Mouse (Mus musculus) midbrain, embryonic 14.5 days (tissue): ENCODE measurements at regions not wholly inside any gene's neighbourhood (a gene's known extent, or its start where the extent isn't known, plus 50 kb on each side); places are given as distances from the start of the nearest gene placed in this dataset.

Experiments
- ATAC-seq: fragments of 200-750 bp; cut with Nextera tagmentation; 2 replicates; pipeline ENCODE4 v1.8.0; 2017; ENCODE audit warnings: moderate number of reproducible peaks, moderate library complexity; ENCODE audit not compliant: low FRiP score, low TSS enrichment
- DNase-seq: peaks from one replicate; pipeline ENCODE4 v3.0.0-alpha.2; 2015
- H3K27ac ChIP-seq: fragments of 300-500 bp; sonication (generic); replicated peaks from 2 replicates; pipeline ENCODE4 v1.5.1; 2014; ENCODE audit warnings: mild to moderate bottlenecking, low read depth, low read length, moderate library complexity
- H3K27me3 ChIP-seq: fragments of 300-500 bp; sonication (generic); 2 replicates; pipeline ENCODE4 v1.6.1; 2014; ENCODE audit warnings: low read length, control low read depth, mixed read lengths; ENCODE audit not compliant: control insufficient read depth, insufficient read depth
- H3K36me3 ChIP-seq: fragments of 300-500 bp; sonication (generic); 2 replicates; pipeline ENCODE4 v1.6.1; 2014; ENCODE audit warnings: low read length, control low read depth; ENCODE audit not compliant: control insufficient read depth, insufficient read depth
- H3K4me1 ChIP-seq: fragments of 300-500 bp; sonication (generic); 2 replicates; pipeline ENCODE4 v1.6.1; 2014; ENCODE audit warnings: mild to moderate bottlenecking, antibody characterized with exemption, low read length, control low read depth; ENCODE audit not compliant: control insufficient read depth, insufficient read depth
- H3K4me2 ChIP-seq: fragments of 300-500 bp; sonication (generic); 2 replicates; pipeline ENCODE4 v1.6.1; 2014; ENCODE audit warnings: mild to moderate bottlenecking, low read length, moderate library complexity
- H3K4me3 ChIP-seq: fragments of 300-500 bp; sonication (generic); replicated peaks from 2 replicates; pipeline ENCODE4 v1.5.1; 2014; ENCODE audit warnings: low read depth, low read length
- H3K9ac ChIP-seq: fragments of 300-500 bp; sonication (generic); replicated peaks from 2 replicates; pipeline ENCODE4 v1.6.1; 2014; ENCODE audit warnings: mild to moderate bottlenecking, low read length, moderate library complexity
- H3K9me3 ChIP-seq: fragments of 300-500 bp; sonication (generic); 2 replicates; pipeline ENCODE4 v1.6.1; 2016; ENCODE audit warnings: low read length, control low read depth, mixed read lengths; ENCODE audit not compliant: control insufficient read depth
- WGBS: fragments of 180-500 bp; shearing (Covaris S2); extraction: QIAGEN DNeasy Blood & Tissue Kit; methylation state at CpG from one replicate; pipeline ENCODE4 v1.1.7; 2014; 5-methylcytosine and 5-hydroxymethylcytosine counted together

DNA sequence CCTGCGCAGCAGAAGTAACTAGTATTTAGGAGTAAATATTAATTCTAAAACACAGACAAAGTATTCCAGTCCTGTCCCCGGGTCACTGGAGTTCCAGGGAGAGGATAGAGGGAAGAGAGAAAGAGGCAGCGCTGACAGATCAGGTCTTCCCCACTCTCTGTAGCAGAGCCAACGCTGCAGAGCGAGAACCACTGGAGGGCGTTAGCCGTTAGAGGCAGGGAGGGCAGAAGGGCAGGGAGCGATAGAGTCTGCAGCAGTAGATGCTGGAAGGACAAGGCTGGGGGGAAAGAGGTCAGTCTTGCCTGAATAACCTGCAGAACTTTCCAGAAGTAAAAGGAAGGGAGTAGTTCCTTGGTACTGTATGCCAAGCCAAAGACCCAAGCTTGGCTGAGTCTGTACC, 64.2 kb upstream of the Laptm4a start:
- no peaks in the 10 kb centered on the region for H3K9me3 ChIP-seq
- WGBS = 48% methylated on average over 8 of the region's 8 CpGs
- H3K36me3 ChIP-seq = no peaks in the 10 kb centered on the region
- no peak overlapping the region for H3K4me3 ChIP-seq
- H3K4me1 ChIP-seq = no peaks in the 10 kb centered on the region
- no peak overlapping the region for H3K4me2 ChIP-seq
- H3K27me3 ChIP-seq = no peaks in the 10 kb centered on the region
- H3K27ac ChIP-seq = no peak overlapping the region
- DNase-seq = no peak
- H3K9ac ChIP-seq = no peak overlapping the region
- ATAC-seq = no peak

DNA sequence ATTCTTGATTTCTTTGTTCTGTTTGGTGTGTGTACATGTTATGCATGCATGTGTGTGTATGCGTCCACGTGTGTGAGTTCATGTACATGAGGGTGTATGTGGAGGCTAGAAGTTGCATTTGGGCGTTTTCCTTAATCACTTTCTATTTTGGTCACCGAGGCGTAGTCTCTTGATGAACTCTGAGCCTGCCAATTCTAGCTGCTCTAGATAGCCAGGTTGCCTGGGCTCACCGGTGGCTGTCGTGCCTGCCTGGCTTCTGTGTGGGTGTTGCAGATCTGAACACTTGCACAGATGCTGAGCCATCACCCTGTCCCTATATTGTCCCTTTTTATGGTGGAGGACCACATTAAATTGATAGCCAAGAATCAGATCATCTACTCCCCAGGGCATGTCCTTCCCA, 62.7 kb upstream of the Laptm4a start:
- no peak overlapping the region for H3K9ac ChIP-seq
- H3K36me3 ChIP-seq = no peaks in the 10 kb centered on the region
- no peaks in the 10 kb centered on the region for H3K9me3 ChIP-seq
- no peak overlapping the region for H3K4me2 ChIP-seq
- H3K27ac ChIP-seq = no peak overlapping the region
- no peak for ATAC-seq
- H3K4me1 ChIP-seq = no peaks in the 10 kb centered on the region
- 89% methylated on average over 7 of the region's 7 CpGs for WGBS
- H3K27me3 ChIP-seq = no peaks in the 10 kb centered on the region
- no peak overlapping the region for H3K4me3 ChIP-seq
- DNase-seq = no peak

DNA sequence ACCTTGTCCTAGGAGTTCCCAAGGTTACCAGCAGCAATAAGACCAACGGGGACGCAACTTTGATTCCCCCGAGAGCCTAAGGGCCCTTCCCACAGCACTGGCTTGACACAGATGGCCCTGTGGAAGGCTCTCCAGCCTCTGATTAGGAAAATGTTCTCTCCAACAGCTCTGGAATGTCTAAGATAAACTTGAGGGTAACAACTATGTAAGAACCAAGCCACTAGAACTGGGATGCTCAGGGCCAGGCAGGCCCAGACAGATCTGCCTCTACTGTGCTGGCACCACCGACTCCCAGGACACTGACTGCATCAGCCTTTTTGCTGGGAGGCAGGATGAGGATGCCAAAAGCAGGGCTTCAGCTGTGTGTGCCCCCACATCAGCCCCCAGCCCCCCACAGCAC, 61.9 kb upstream of the Laptm4a start:
- H3K27ac ChIP-seq = no peak overlapping the region

DNA sequence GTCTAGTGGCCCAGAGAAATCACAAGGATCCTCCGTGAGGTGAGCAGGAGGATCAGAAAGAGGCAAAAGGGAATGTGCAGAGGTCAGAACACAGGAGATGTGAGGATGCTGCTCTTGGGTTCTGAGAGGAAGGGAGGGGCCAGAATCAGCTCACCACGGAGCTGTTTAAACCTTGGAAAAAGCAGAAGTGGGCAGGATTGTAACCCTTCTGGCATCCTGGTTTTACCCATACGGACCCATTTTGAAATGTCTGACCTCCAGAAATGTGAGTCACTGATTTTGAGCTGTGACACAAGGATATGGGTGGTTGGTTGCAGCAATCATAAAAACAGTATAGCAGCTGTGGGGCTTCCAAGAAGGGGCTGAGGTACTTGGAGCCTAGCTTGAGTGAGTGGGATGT, 56.6 kb upstream of the Laptm4a start:
- H3K4me1 ChIP-seq = no peaks in the 10 kb centered on the region
- H3K27ac ChIP-seq = no peak overlapping the region
- H3K36me3 ChIP-seq = no peaks in the 10 kb centered on the region
- H3K27me3 ChIP-seq = no peaks in the 10 kb centered on the region
- 64% methylated on average over 3 of the region's 3 CpGs for WGBS
- no peak overlapping the region for H3K9ac ChIP-seq
- H3K9me3 ChIP-seq = no peaks in the 10 kb centered on the region
- no peak overlapping the region for H3K4me3 ChIP-seq
- no peak overlapping the region for H3K4me2 ChIP-seq
- ATAC-seq = no peak
- no peak for DNase-seq

More for the DNA sequence above, 61.9 kb upstream of the Laptm4a start:
- H3K27me3 ChIP-seq = no peaks in the 10 kb centered on the region
- no peaks in the 10 kb centered on the region for H3K36me3 ChIP-seq
- no peaks in the 10 kb centered on the region for H3K9me3 ChIP-seq
- WGBS = 79% methylated on average over 4 of the region's 4 CpGs
- H3K4me2 ChIP-seq = no peak overlapping the region
- no peak overlapping the region for H3K4me3 ChIP-seq
- H3K4me1 ChIP-seq = no peaks in the 10 kb centered on the region
- no peak overlapping the region for H3K9ac ChIP-seq
- ATAC-seq = no peak
- DNase-seq = no peak

DNA sequence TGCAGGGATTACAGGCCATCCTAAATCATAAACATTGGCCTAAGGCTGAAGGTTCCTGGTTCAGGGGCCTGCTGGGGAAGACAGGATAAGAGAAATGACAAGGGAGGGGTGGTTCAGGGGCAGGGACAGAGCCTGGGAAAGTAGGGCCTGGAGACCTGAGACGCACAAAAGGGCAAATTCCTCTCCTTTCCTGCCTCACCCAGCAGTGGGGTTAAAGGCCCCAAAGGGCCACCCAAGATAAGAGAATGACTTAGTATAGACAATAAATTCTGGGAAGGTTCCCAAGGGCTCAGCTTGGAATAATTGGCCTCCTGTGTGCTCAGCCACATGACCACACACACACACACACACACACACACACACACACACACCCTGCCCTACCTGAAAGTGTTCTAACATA, 56.2 kb upstream of the Laptm4a start:
- no peaks in the 10 kb centered on the region for H3K36me3 ChIP-seq
- H3K9me3 ChIP-seq = no peaks in the 10 kb centered on the region
- DNase-seq (no peak), ATAC-seq (no peak)
- no peak overlapping the region for H3K4me3 ChIP-seq
- no peaks in the 10 kb centered on the region for H3K4me1 ChIP-seq
- 42% methylated on average over 1 of the region's 1 CpGs for WGBS
- H3K4me2 ChIP-seq = no peak overlapping the region
- H3K9ac ChIP-seq = no peak overlapping the region
- H3K27ac ChIP-seq = no peak overlapping the region
- no peaks in the 10 kb centered on the region for H3K27me3 ChIP-seq

DNA sequence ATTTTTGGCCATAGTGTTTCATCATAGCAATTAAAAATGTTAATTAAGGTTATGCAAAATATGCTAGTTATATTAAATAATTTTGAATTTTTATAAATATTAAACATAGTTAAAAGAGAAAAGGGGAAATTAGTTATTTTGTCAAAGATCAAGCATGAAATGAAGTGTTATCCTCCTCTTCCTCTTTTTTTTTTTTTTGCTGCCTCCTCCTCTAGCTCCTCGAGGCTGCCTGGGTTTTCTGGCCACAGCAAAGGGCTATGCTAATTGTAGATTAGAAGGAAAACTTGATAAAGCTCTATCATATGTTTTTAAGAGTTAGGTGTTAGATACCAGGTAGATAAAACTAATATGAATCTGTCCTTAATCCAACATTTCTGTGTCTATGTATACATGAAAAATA, 54.4 kb upstream of the Laptm4a start:
- no peak for ATAC-seq
- H3K4me2 ChIP-seq = no peak overlapping the region

DNA sequence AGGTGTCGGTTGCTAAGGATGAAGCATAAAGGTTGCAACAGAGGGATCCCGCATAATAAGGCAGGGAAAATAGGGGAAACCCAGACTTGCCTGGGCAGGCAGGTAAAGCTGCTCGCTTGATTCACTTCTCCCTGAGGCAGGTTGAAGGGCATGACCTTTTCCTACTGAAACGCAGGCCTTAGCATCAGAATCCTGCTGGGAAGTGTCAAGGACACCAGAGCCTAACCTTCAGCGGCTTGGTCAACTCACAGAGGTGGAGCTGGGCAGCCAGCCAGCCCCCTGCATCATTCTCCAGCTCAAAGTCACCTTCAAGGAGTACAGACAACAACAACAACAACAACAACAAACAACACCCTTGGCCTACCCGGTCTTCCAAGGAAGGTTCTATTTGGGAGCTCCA, 52.8 kb upstream of the Laptm4a start:
- Histone ChIP-seq H3K4me2 (no peak overlapping the region), H3K9me3 (no peaks in the 10 kb centered on the region), H3K9ac (no peak overlapping the region), H3K36me3 (no peaks in the 10 kb centered on the region), H3K27me3 (no peaks in the 10 kb centered on the region), H3K27ac (no peak overlapping the region), H3K4me3 (no peak overlapping the region), H3K4me1 (no peaks in the 10 kb centered on the region)
- no peak for DNase-seq
- no peak for ATAC-seq
- 76% methylated on average over 6 of the region's 6 CpGs for WGBS

More for the DNA sequence above, 54.4 kb upstream of the Laptm4a start:
- Histone ChIP-seq H3K27ac (no peak overlapping the region), H3K4me3 (no peak overlapping the region), H3K36me3 (no peaks in the 10 kb centered on the region), H3K9ac (no peak overlapping the region), H3K9me3 (no peaks in the 10 kb centered on the region), H3K27me3 (no peaks in the 10 kb centered on the region), H3K4me1 (no peaks in the 10 kb centered on the region)
- WGBS = 35% methylated on average over 1 of the region's 1 CpGs
- no peak for DNase-seq

DNA sequence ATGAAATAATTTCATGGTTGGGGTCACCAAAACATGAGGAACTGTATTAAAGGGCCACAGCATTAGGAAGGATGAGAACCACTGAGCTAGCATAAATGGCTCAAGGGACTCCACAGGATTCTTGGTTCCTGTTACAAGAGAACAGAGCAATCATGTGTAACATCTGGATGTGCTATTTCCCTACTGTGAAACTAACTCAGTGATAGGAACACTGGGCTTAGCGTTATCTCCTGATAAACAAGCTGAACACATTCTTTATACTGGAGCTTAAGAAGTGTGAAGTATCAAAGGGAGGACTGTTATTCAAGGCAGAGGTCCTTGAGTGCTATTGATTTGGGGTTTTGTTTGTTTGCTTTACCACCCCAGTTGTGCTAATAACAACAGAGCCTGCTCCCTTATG, 52.3 kb upstream of the Laptm4a start:
- no peak overlapping the region for H3K9ac ChIP-seq
- H3K36me3 ChIP-seq = no peaks in the 10 kb centered on the region
- no peak for DNase-seq

More for the DNA sequence above, 52.3 kb upstream of the Laptm4a start:
- H3K4me1 ChIP-seq = no peaks in the 10 kb centered on the region
- no peak overlapping the region for H3K4me2 ChIP-seq
- ATAC-seq = no peak
- H3K4me3 ChIP-seq = no peak overlapping the region
- H3K27me3 ChIP-seq = no peaks in the 10 kb centered on the region
- 69% methylated on average over 1 of the region's 1 CpGs for WGBS
- H3K9me3 ChIP-seq = no peaks in the 10 kb centered on the region
- H3K27ac ChIP-seq = no peak overlapping the region
